Mouse (Mus musculus) layer of hippocampus, adult 11-12 months (tissue): ENCODE measurements at regions not wholly inside any gene's neighbourhood (a gene's known extent, or its start where the extent isn't known, plus 50 kb on each side); places are given as distances from the start of the nearest gene placed in this dataset.

ENCODE experiments used
- DNase-seq: peaks from one replicate; pipeline ENCODE4 v3.0.0; 2022; ENCODE audit warnings: low spot score

DNA sequence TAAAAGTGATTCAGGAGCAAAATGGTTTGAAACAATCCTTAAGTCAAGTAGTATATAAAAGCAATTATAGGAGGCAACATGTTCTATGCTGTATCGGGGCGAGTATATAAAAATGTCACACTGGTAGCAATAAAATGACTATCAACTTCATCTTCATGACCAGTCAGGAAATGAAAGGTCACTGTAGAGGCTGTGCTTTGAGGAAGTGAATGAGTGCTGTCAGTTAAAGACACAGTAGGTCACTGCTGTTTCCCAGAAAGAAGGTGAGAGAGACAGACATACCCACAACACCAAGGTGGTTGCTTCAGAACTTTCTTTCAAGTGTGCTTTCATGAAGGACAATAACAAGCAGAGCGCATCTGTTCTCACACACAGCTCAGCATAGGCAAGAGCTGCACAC, 292.4 kb downstream of the Cd47 start:
- no peak for DNase-seq

GRCm38 (mm10) chr16:50095858-50096551, 295.7 kb downstream of the Cd47 start:
- no peak for DNase-seq

DNA sequence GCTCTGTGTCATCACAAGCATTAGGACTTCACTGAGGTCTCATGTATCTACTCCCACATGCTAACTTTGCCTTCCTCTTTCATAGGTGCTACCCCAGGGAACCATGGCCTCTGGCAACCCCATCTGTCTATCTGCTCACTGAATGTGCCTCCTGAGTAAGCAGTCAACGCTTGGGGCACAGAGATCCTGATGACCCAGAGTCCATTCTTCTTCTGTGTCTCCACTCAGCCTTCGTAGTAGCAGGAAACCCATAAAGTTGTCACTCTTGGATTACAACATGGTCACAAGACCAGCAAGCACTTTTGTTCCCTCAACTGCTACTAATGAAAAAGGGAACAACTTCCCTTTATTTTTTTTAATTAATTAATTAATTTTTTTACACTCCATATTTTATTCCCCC, 296.2 kb downstream of the Cd47 start:
- no peak for DNase-seq

- DNase-seq: no peak
These were observed 303.0 kb downstream of the Cd47 start for GRCm38 (mm10) chr16:50103340-50103739.

DNA sequence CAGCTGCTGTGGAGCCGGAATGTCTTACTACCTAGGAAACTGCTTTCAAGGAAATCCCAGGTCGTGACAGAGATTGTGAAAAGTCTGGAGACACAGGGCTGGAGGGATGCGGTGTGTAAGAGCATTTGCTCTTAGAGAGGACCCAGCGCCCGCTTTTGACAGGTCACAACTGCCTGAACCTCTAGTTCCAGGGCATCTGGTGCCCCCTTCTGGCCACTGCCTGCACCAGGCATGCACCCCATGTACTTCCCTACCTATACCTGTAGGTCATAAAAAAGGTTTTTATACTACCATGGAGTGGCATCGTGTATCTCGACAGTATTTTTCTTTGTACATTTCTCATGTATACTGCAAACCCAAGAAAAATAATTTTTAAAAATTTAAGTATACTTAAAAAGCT, 314.0 kb downstream of the Bbx start:
- no peak for DNase-seq

- DNase-seq: no peak
These were observed 309.7 kb downstream of the Bbx start for GRCm38 (mm10) chr16:50122460-50122859.

- no peak for DNase-seq
These were observed 307.5 kb downstream of the Bbx start for GRCm38 (mm10) chr16:50124646-50125045.

GRCm38 (mm10) chr16:50125564-50125963, 306.6 kb downstream of the Bbx start:
- no peak for DNase-seq

DNA sequence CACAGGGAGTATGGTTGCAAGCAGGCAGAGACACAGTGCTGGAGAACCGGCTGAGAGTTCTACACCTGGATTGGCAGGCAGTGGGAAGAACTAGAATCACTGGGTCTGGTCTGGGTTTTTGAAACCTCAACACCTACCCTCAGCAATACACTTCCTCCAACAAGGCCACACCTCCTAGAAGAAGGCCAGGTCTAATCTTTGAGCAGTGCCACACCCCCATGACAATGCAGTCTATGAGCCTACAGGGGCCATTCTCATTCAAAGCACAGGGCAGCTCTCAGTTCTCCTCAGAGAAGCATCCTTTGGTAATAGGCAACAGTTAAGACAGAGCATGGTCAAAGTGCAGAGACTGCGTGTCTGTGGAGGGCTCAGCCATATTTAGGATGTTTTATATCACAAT, 300.8 kb downstream of the Bbx start:
- no peak for DNase-seq
